In the genomic region with DNA sequence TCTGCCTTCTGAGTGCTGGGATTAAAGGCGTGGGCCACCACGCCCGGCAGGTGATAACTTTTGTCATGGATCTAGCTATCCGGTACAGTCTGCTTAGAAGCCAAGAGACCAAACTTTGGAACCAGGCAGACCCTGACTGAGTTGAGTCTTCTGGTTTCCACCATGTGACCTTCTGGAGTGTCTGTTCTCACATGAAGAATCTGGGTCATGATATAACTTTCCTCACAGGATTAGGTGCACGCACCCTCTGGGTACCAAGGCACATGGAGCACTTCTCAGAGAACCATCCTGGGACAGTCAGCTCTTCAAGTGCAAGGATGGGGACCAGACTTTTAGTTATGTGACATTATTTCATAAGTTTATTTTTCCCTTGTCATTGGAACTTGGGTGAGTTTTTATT, we compare ENCODE assay signal across 9 mouse cellular contexts. TPM values are rescaled to one million over a fixed set of nuclear protein-coding genes. Genes with fewer than 3 reads are reported as not detected.
DNase-seq lines count a peak whose midpoint lies in the region; ATAC-seq and TF ChIP-seq lines count a peak whose summit lies in the region.
"Had no signal": no experiment of that assay in that cellular context is flagged by ENCODE, and none has a peak within 500 bp of the region (broad histone marks: within the 10 kb centered on the region; RNA-seq: fewer than 3 reads in every experiment).

No protein-coding gene starts in this region.

- no peak for ATAC-seq in kidney, embryonic 16.5 days (ENCODE audit: low FRiP score, low TSS enrichment)
- ATAC-seq in embryonic facial prominence, embryonic 13.5 days (ENCODE audit: insufficient number of reproducible peaks, insufficient read depth, low FRiP score, low TSS enrichment, low read depth) = no peak
- ATAC-seq in intestine, embryonic 15.5 days = no peak

- H3K4me3 ChIP-seq in kidney, embryonic 16.5 days (ENCODE audit: low read length) = peak overlapping the region; percentile 88
- peak overlapping the region; percentile 87 for H3K4me3 ChIP-seq in embryonic facial prominence, embryonic 13.5 days
- H3K4me3 ChIP-seq in intestine, embryonic 15.5 days (replicated peaks) = peak overlapping the region; percentile 85; the same call in 1 of the 2 replicates
- H3K4me3 ChIP-seq in myocyte = peak overlapping the region; percentile 89

- intact Hi-C loops in left cerebral cortex, postnatal 10 days (cut with DNase I) = no loop called here

- peak overlapping the region; percentile 87 for H3K4me2 ChIP-seq in kidney, embryonic 16.5 days (replicated peaks; ENCODE audit: low read depth, low read length)
- H3K4me2 ChIP-seq in embryonic facial prominence, embryonic 13.5 days = peak overlapping the region; percentile 93
- peak overlapping the region; percentile 84 for H3K4me2 ChIP-seq in intestine, embryonic 15.5 days (replicated peaks)
- H3K4me2 ChIP-seq in myocyte (ENCODE audit: low read depth) = peak overlapping the region; percentile 83

- peaks cover 43% of the 10 kb centered on the region for H3K4me1 ChIP-seq in kidney, embryonic 16.5 days (ENCODE audit: insufficient read depth, low read length)
- H3K4me1 ChIP-seq in embryonic facial prominence, embryonic 13.5 days = peaks cover 38% of the 10 kb centered on the region
- H3K4me1 ChIP-seq in intestine, embryonic 15.5 days (replicated peaks) = peaks cover 23% of the 10 kb centered on the region

- H3ac ChIP-seq in myocyte (ENCODE audit: control insufficient read depth, insufficient read length) = no peak overlapping the region

- 83% methylated on average over 5 of the region's 5 CpGs for WGBS in kidney, embryonic 16.5 days
- WGBS in embryonic facial prominence, embryonic 13.5 days = 81% methylated on average over 5 of the region's 5 CpGs
- WGBS in intestine, embryonic 15.5 days = 87% methylated on average over 5 of the region's 5 CpGs

- peak overlapping the region; percentile 99 for H3K9ac ChIP-seq in kidney, embryonic 16.5 days (replicated peaks; ENCODE audit: low read length)
- H3K9ac ChIP-seq in embryonic facial prominence, embryonic 13.5 days = peak overlapping the region; percentile 100; the same call in 1 of the 2 replicates
- H3K9ac ChIP-seq in intestine, embryonic 15.5 days = peak overlapping the region; percentile 86; the same call in 1 of the 2 replicates

- TF ChIP-seq POLR2A in myocyte (IDR thresholded peaks at IDR 0.05; ENCODE audit: insufficient read length, low read depth) = no peak

- peaks cover 2% of the 10 kb centered on the region; the same call in 1 of the 2 replicates for H3K9me3 ChIP-seq in kidney, embryonic 16.5 days (ENCODE audit: low read length)
- H3K9me3 ChIP-seq in embryonic facial prominence, embryonic 13.5 days = no peaks in the 10 kb centered on the region
- H3K9me3 ChIP-seq in intestine, embryonic 15.5 days = no peaks in the 10 kb centered on the region

- H3K27me3 ChIP-seq in kidney, embryonic 16.5 days (ENCODE audit: insufficient read depth, low read length) = no peaks in the 10 kb centered on the region
- no peaks in the 10 kb centered on the region for H3K27me3 ChIP-seq in embryonic facial prominence, embryonic 13.5 days
- H3K27me3 ChIP-seq in intestine, embryonic 15.5 days (replicated peaks) = no peaks in the 10 kb centered on the region
- H3K27me3 ChIP-seq in myocyte (ENCODE audit: control insufficient read depth, insufficient read depth, insufficient read length) = no peaks in the 10 kb centered on the region
- H3K27me3 ChIP-seq: Patski had no signal

- peak overlapping the region; percentile 97 for H3K27ac ChIP-seq in kidney, embryonic 16.5 days (ENCODE audit: low read length)
- peak overlapping the region; percentile 98 for H3K27ac ChIP-seq in embryonic facial prominence, embryonic 13.5 days
- H3K27ac ChIP-seq in intestine, embryonic 15.5 days = peak overlapping the region; percentile 87; the same call in 1 of the 2 replicates

- H3K79me2 ChIP-seq in myocyte (ENCODE audit: control insufficient read depth, insufficient read depth) = peaks cover 40% of the 10 kb centered on the region

- no peaks in the 10 kb centered on the region for H3K36me3 ChIP-seq in kidney, embryonic 16.5 days (ENCODE audit: insufficient read depth, low read length)
- H3K36me3 ChIP-seq in embryonic facial prominence, embryonic 13.5 days = no peaks in the 10 kb centered on the region; the same call in 1 of the 2 replicates
- H3K36me3 ChIP-seq in intestine, embryonic 15.5 days = no peaks in the 10 kb centered on the region
- H3K36me3 ChIP-seq in myocyte (ENCODE audit: control insufficient read depth, insufficient read depth) = no peaks in the 10 kb centered on the region

- DNase-seq in kidney, postnatal 25 days = no peak
- DNase-seq in left cerebral cortex, postnatal 10 days (ENCODE audit: extremely low spot score in 1 of 2, low spot score in 2 of 2) = no peak
- no peak for DNase-seq in embryo, embryonic 10.5 days (ENCODE audit: low spot score)
- no peak for DNase-seq in thymus, postnatal 14 days

TF ChIP-seq in myocyte, 11 proteins besides CTCF, POLR2A, EP300 and RAD21:
- TF ChIP-seq MAX (IDR thresholded peaks at IDR 0.05; ENCODE audit: low read depth) (no peak), SRF (IDR thresholded peaks at IDR 0.05; ENCODE audit: control insufficient read depth, insufficient read length, low read depth) (no peak), TCF12 (IDR thresholded peaks at IDR 0.05; ENCODE audit: insufficient read depth, poor library complexity, severe bottlenecking) (no peak), MYOG (IDR thresholded peaks at IDR 0.05; ENCODE audit: control insufficient read depth in 1 of 3, insufficient read depth in 1 of 3, insufficient read length in 2 of 3, low read depth in 2 of 3) (no peak), CEBPB (IDR thresholded peaks at IDR 0.05; ENCODE audit: insufficient read depth, poor library complexity, severe bottlenecking) (no peak), POLR2AphosphoS2 (IDR thresholded peaks at IDR 0.05; ENCODE audit: insufficient read length, low read depth) (no peak)

RNA-seq across cellular contexts. Expression of a gene that starts 51.4 kb away (rescaled TPM):
- 0.09 TPM in 1 of 2 replicates, not detected in the other for polyA plus RNA-seq in kidney, embryonic 16.5 days (2015; fragmentation: Nextera tagmentation; extraction: Ambion mirVana)
- 0.14 and 0.22 TPM in 2 replicates for polyA plus RNA-seq in embryonic facial prominence, embryonic 13.5 days (2015; fragmentation: Nextera tagmentation; extraction: Ambion mirVana)
- polyA plus RNA-seq in intestine, embryonic 15.5 days (2015; fragmentation: Nextera tagmentation; extraction: Ambion mirVana) = 0.05 TPM in 2 replicates
- polyA plus RNA-seq in myocyte (2012; fragmentation: generic; extraction: Trizol) = 1.5 TPM
- total RNA-seq in left cerebral cortex, postnatal 10 days (2021) = not detected
- polyA plus RNA-seq: Patski had no signal
